Comparison of ENCODE assay signal across 9 mouse cellular contexts in the genomic region with DNA sequence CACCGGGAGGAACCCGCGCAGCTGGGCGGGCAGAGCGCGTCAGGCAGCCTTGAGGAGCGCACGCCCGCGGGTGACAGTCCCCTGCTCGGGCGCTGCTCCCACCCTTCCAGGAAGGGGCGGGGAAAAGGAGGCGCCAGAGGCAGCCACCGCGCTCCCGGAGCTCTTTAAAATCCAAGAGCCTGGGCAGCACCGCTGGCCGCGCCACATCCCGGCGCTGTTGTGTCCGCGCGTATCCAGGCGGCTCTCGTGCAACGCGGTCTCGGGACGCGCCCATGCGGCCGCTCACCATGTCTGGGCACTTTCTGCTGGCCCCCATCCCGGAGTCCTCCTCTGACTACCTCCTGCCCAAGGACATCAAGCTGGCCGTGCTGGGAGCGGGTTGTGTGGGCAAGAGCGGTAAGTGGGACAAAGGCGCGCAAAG. TPM values are rescaled to one million over a fixed set of nuclear protein-coding genes. Genes with fewer than 3 reads are reported as not detected.
A peak's percentile ranks its signal among the peaks of the same experiment; 100 is the strongest.
DNase-seq lines count a peak whose midpoint lies in the region; ATAC-seq and TF ChIP-seq lines count a peak whose summit lies in the region.
"Had no signal": no experiment of that assay in that cellular context is flagged by ENCODE, and none has a peak within 500 bp of the region (broad histone marks: within the 10 kb centered on the region; RNA-seq: fewer than 3 reads in every experiment).

A gene (plus strand): TSS at position 127 of the 421 bp plus-strand sequence.

- peaks cover 8% of the 10 kb centered on the region; the same call in 1 of the 2 replicates for H3K27me3 ChIP-seq in thymus, adult 2 months (ENCODE audit: control insufficient read depth, insufficient read depth, low read length)
- H3K27me3 ChIP-seq in embryonic facial prominence, embryonic 12.5 days, result no peaks in the 10 kb centered on the region
- H3K27me3 ChIP-seq in intestine, embryonic 16.5 days (replicated peaks; ENCODE audit: control insufficient read depth, insufficient read depth, low read length), result no peaks in the 10 kb centered on the region
- H3K27me3 ChIP-seq: CH12.LX had no signal

- WGBS in thymus, adult 2 months, result 1% methylated on average over 39 of the region's 40 CpGs
- WGBS in embryonic facial prominence, embryonic 12.5 days, result 1% methylated on average over 40 of the region's 40 CpGs
- under 1% methylated on average over 37 of the region's 40 CpGs for WGBS in intestine, embryonic 16.5 days

- intact Hi-C loops in left cerebral cortex, postnatal 36 days (cut with DNase I), result loop anchor here (5.0 kb wide), 2 partner anchors 52 to 138 kb away; no protein-coding TSS in a partner anchor

- H3K36me3 ChIP-seq in thymus, adult 2 months (ENCODE audit: control insufficient read depth, insufficient read depth, low read length), result no peaks in the 10 kb centered on the region
- H3K36me3 ChIP-seq in embryonic facial prominence, embryonic 12.5 days, result no peaks in the 10 kb centered on the region
- no peaks in the 10 kb centered on the region for H3K36me3 ChIP-seq in intestine, embryonic 16.5 days (ENCODE audit: control insufficient read depth, insufficient read depth, low read length)

- H3K9ac ChIP-seq in embryonic facial prominence, embryonic 12.5 days, result peak within 1 kb of the TSS; percentile 75
- peak within 1 kb of the TSS; percentile 72 for H3K9ac ChIP-seq in intestine, embryonic 16.5 days (ENCODE audit: low read depth, low read length)

- ATAC-seq in embryonic facial prominence, embryonic 12.5 days (ENCODE audit: insufficient number of reproducible peaks, insufficient read depth, low FRiP score, low TSS enrichment), result peak; percentile 79
- ATAC-seq in granulocyte monocyte progenitor cell, adult 5-6 weeks (replicated peaks; ENCODE audit: poor library complexity, severe bottlenecking), result peak; percentile 87
- peak; percentile 94 for ATAC-seq in intestine, embryonic 16.5 days
- peak; percentile 84 for ATAC-seq in megakaryocyte-erythroid progenitor cell, adult 5-6 weeks (replicated peaks; ENCODE audit: low FRiP score, low TSS enrichment, poor library complexity, severe bottlenecking)

- H3K27ac ChIP-seq in thymus, adult 2 months (ENCODE audit: control insufficient read depth, insufficient read depth, low read length), result no peak within 1 kb of the TSS; the same call in 1 of the 2 replicates
- H3K27ac ChIP-seq in embryonic facial prominence, embryonic 12.5 days, result peak within 1 kb of the TSS; percentile 58
- peak within 1 kb of the TSS; percentile 77 for H3K27ac ChIP-seq in intestine, embryonic 16.5 days (ENCODE audit: low read length)

- peak within 1 kb of the TSS; percentile 32 for H3K4me3 ChIP-seq in thymus, adult 2 months (ENCODE audit: control insufficient read depth, insufficient read depth, low read length)
- peak within 1 kb of the TSS; percentile 64 for H3K4me3 ChIP-seq in embryonic facial prominence, embryonic 12.5 days
- H3K4me3 ChIP-seq in intestine, embryonic 16.5 days (ENCODE audit: low read length), result peak within 1 kb of the TSS; percentile 76

- TF ChIP-seq CTCF in thymus, adult 2 months (IDR thresholded peaks at IDR 0.05; ENCODE audit: borderline replicate concordance, control insufficient read depth, extremely low read depth, insufficient read depth, low read length, poor library complexity), result no peak

- no peaks in the 10 kb centered on the region for H3K9me3 ChIP-seq in embryonic facial prominence, embryonic 12.5 days
- H3K9me3 ChIP-seq in intestine, embryonic 16.5 days (ENCODE audit: control insufficient read depth, low read length), result no peaks in the 10 kb centered on the region

- H3K4me2 ChIP-seq in embryonic facial prominence, embryonic 12.5 days (replicated peaks), result peak within 1 kb of the TSS; percentile 88
- H3K4me2 ChIP-seq in intestine, embryonic 16.5 days (ENCODE audit: low read depth, low read length), result peak within 1 kb of the TSS; percentile 97

- no peak for TF ChIP-seq POLR2A in thymus, adult 2 months (IDR thresholded peaks at IDR 0.05; ENCODE audit: control insufficient read depth, extremely low read depth, insufficient read depth, low read length, poor library complexity)

- H3K4me1 ChIP-seq in thymus, adult 2 months (replicated peaks; ENCODE audit: control insufficient read depth, insufficient read depth, low read length), result no peaks in the 10 kb centered on the region; the same call in 1 of the 2 replicates
- H3K4me1 ChIP-seq in embryonic facial prominence, embryonic 12.5 days, result peaks cover 14% of the 10 kb centered on the region; the same call in 1 of the 2 replicates
- H3K4me1 ChIP-seq in intestine, embryonic 16.5 days (ENCODE audit: control insufficient read depth, insufficient read depth, low read length), result peaks cover 19% of the 10 kb centered on the region

- no peak for DNase-seq in thymus, adult 2 months
- no peak for DNase-seq in thymus, postnatal 25 days
- DNase-seq in left cerebral cortex, postnatal 36 days (ENCODE audit: low spot score in 2 of 2), result peak; percentile 79 to 84
- DNase-seq in right cerebral cortex, postnatal 36 days (ENCODE audit: low spot score in 2 of 2), result peak; percentile 72 to 74

RNA-seq across cellular contexts. Expression of the gene that starts here (rescaled TPM):
- 2.5 and 3.2 TPM in 2 replicates for polyA plus RNA-seq in thymus, adult 2 months (2012; rRNA removed)
- polyA plus RNA-seq in embryonic facial prominence, embryonic 12.5 days (2016; fragmentation: Nextera tagmentation; extraction: Ambion mirVana), result 17.2 and 18.8 TPM in 2 replicates
- not detected in 2 replicates for total RNA-seq in granulocyte monocyte progenitor cell, adult 5-6 weeks (2014; fragmentation: Nextera tagmentation)
- not detected in 2 replicates for total RNA-seq in granulocyte monocyte progenitor cell, adult 5-6 weeks (2017)
- polyA plus RNA-seq in intestine, embryonic 16.5 days (2015; fragmentation: Nextera tagmentation; extraction: Ambion mirVana), result 26.5 and 28.3 TPM in 2 replicates
- total RNA-seq in left cerebral cortex, postnatal 36 days (2021), result 1 to 10 TPM; 6.7 to 9.1 TPM
- not detected in 2 replicates for total RNA-seq in megakaryocyte-erythroid progenitor cell, adult 5-6 weeks (2014; fragmentation: Nextera tagmentation)
- 3.7 TPM in 1 of 2 replicates, not detected in the other for total RNA-seq in megakaryocyte-erythroid progenitor cell, adult 5-6 weeks (2017)

Comparison
In these comparisons a context has a peak if more than half of its experiments do, and no peak if none do; other contexts are left out.
1. Peak in ATAC-seq in granulocyte monocyte progenitor cell, adult 5-6 weeks; RNA of the gene not detected or under 1 TPM.
2. DNase-seq: peak in left cerebral cortex, postnatal 36 days (2 of 2) and right cerebral cortex, postnatal 36 days (2 of 2); none in thymus, adult 2 months (single experiment) and thymus, postnatal 25 days (single experiment).
3. Peak in every context shown above with its lines, with median percentiles within 50 percentile points of each other: H3K4me3 ChIP-seq and ATAC-seq.